Mouse (Mus musculus): Measurements from ENCODE around the gene Spata19. TPM values are rescaled to one million over a fixed set of nuclear protein-coding genes. Genes with fewer than 3 reads are reported as not detected.

Gene Spata19
- total RNA-seq (2023): not detected in 2 replicates

DNA sequence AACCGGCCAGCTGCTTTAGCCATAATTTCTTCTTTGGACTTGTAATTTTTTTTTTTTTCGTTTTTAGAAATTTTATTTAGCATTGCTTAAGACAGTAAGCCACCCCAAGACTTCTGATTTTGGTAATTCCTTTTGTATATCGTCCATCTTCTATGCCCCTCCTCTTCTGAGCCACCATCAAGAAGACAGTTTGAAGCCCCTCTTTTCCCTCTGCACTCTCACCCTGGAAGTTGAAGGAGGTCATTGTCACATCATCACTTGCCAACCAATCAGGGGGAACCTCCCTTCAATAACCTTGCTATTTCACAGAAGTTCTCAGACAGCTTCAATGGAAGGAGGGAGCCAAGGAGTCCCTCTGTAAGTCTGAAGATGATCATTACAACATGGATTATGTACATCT lies at the start of gene Spata19:
Gene Spata19, plus strand, starts transcription at position 301 of the 400 bp plus-strand sequence.

Other genes with a start within 250 kb of the Spata19 start
- not detected in 2 replicates for gene Jam3, start 241.4 kb upstream of the Spata19 start, total RNA-seq (2023)
- not detected in 2 replicates for gene Igsf9b, start 97.6 kb upstream of the Spata19 start, total RNA-seq (2023)